Mouse (Mus musculus): ENCODE measurements around the gene F11r.

- TF ChIP-seq CTCF (IDR thresholded peaks at IDR 0.05; ENCODE audit: low read depth) (no peak), EP300 (IDR thresholded peaks at IDR 0.05; ENCODE audit: low read depth) (no peak)
These were observed 47.2 kb upstream of the F11r start for GRCm38 (mm10) chr1:171390101-171390500.

All from heart, postnatal 0 days (tissue).